Mouse (Mus musculus) lung, embryonic 14.5 days (tissue): ENCODE results near the gene Gm19684. TPM values are rescaled to one million over a fixed set of nuclear protein-coding genes. Genes with fewer than 3 reads are reported as not detected.
"Not testable (repeated sequence)": the region's sequence is repeated elsewhere in the genome, so short reads cannot be mapped to it uniquely, and the experiment has no call there.

Experiments
- ATAC-seq: fragments of 200-750 bp; cut with Nextera tagmentation; 2 replicates; pipeline ENCODE4 v1.8.0; 2017; ENCODE audit warnings: mild to moderate bottlenecking, moderate TSS enrichment, moderate library complexity; ENCODE audit not compliant: insufficient read depth
- DNase-seq: peaks from one replicate; pipeline ENCODE4 v3.0.0-alpha.2; 2015
- H3K27ac ChIP-seq: fragments of 300-500 bp; sonication (generic); 2 replicates; pipeline ENCODE4 v1.5.1; 2014; ENCODE audit warnings: low read depth, mild to moderate bottlenecking, moderate library complexity
- H3K27me3 ChIP-seq: fragments of 300-500 bp; sonication (generic); 2 replicates; pipeline ENCODE4 v1.6.1; 2014; ENCODE audit warnings: low read length, control low read depth; ENCODE audit not compliant: insufficient read depth
- H3K36me3 ChIP-seq: fragments of 300-500 bp; sonication (generic); 2 replicates; pipeline ENCODE4 v1.6.1; 2014; ENCODE audit warnings: control low read depth; ENCODE audit not compliant: insufficient read depth
- H3K4me1 ChIP-seq: fragments of 300-500 bp; sonication (generic); 2 replicates; pipeline ENCODE4 v1.6.1; 2014; ENCODE audit warnings: antibody characterized with exemption, control low read depth; ENCODE audit not compliant: insufficient read depth
- H3K4me2 ChIP-seq: fragments of 300-500 bp; sonication (generic); 2 replicates; pipeline ENCODE4 v1.6.1; 2014; ENCODE audit warnings: mild to moderate bottlenecking
- H3K4me3 ChIP-seq: fragments of 300-500 bp; sonication (generic); 2 replicates; pipeline ENCODE4 v1.5.1; 2014; ENCODE audit warnings: low read depth, low read length
- H3K9ac ChIP-seq: fragments of 300-500 bp; sonication (generic); 2 replicates; pipeline ENCODE4 v1.6.1; 2014
- H3K9me3 ChIP-seq: fragments of 300-500 bp; sonication (generic); 2 replicates; pipeline ENCODE4 v1.6.1; 2016; ENCODE audit warnings: low read depth, low read length, control low read depth
- CTCF ChIP-seq: IDR thresholded peaks from 2 replicates; pipeline ENCODE4 v1.5.1; 2016; ENCODE audit warnings: antibody characterized with exemption, low read depth
- WGBS: fragments of 180-500 bp; shearing (Covaris S2); extraction: QIAGEN DNeasy Blood & Tissue Kit; methylation state at CpG from one replicate; pipeline ENCODE4 v1.1.7; 2014; 5-methylcytosine and 5-hydroxymethylcytosine counted together
- polyA plus RNA-seq: library from polyadenylated mRNA; unstranded; fragments of >200 nt; fragmentation: Nextera tagmentation; extraction: Ambion mirVana; gene quantifications from 2 replicates; pipeline ENCODE4 v1.2.1, GENCODE M21; 2014

Gene Gm19684
- polyA plus RNA-seq, 1 experiment from 2014 or later = not detected

- WGBS = 41% methylated on average over 4 of the region's 4 CpGs
- not testable (repeated sequence) for DNase-seq, H3K4me2 ChIP-seq, H3K9me3 ChIP-seq, H3K4me1 ChIP-seq, H3K9ac ChIP-seq, ATAC-seq, H3K36me3 ChIP-seq, H3K27ac ChIP-seq, H3K4me3 ChIP-seq
- H3K27me3 ChIP-seq = peaks cover 12% of the 10 kb centered on the region; the same call in 1 of the 2 replicates
These were observed 29.7 kb downstream of the Gm19684 start for GRCm38 (mm10) chr17:36151200-36151599.

- Histone ChIP-seq H3K36me3 (no peaks in the 10 kb centered on the region), H3K27me3 (peaks cover 18% of the 10 kb centered on the region), H3K27ac (peak overlapping the region; percentile 82), H3K9ac (peak overlapping the region; percentile 42; the same call in 1 of the 2 replicates), H3K4me3 (peak overlapping the region; percentile 37), H3K4me1 (no peaks in the 10 kb centered on the region), H3K9me3 (no peaks in the 10 kb centered on the region), H3K4me2 (peak overlapping the region; percentile 60)
- DNase-seq = peak; percentile 48
- 12% methylated on average over 3 of the region's 3 CpGs for WGBS
- no peak for TF ChIP-seq CTCF
- ATAC-seq = peak; percentile 86
These were observed 33.0 kb downstream of the Gm19684 start for GRCm38 (mm10) chr17:36154271-36155149.

GRCm38 (mm10) chr17:36157782-36158181 is 36.3 kb downstream of the Gm19684 start:
- peaks cover 40% of the 10 kb centered on the region for H3K27me3 ChIP-seq
- peak overlapping the region; percentile 69 for H3K27ac ChIP-seq
- peak overlapping the region; percentile 40 for H3K4me3 ChIP-seq
- not testable (repeated sequence) for H3K9me3 ChIP-seq, ATAC-seq, H3K4me1 ChIP-seq, H3K36me3 ChIP-seq
- WGBS = under 1% methylated on average over 36 of the region's 36 CpGs
- H3K9ac ChIP-seq = peak overlapping the region; percentile 55
- peak overlapping the region; percentile 57 for H3K4me2 ChIP-seq
- DNase-seq = peak; percentile 55

GRCm38 (mm10) chr17:36158264-36158663 is 36.8 kb downstream of the Gm19684 start:
- H3K36me3 ChIP-seq, DNase-seq, H3K4me1 ChIP-seq, ATAC-seq, H3K9me3 ChIP-seq: not testable (repeated sequence)
- H3K27me3 ChIP-seq = peaks cover 40% of the 10 kb centered on the region
- peak overlapping the region; percentile 40 for H3K4me3 ChIP-seq
- peak overlapping the region; percentile 57 for H3K4me2 ChIP-seq
- peak overlapping the region; percentile 69; the same call in 1 of the 2 replicates for H3K27ac ChIP-seq
- WGBS = 13% methylated on average over 11 of the region's 11 CpGs
- peak overlapping the region; percentile 55 for H3K9ac ChIP-seq

- DNase-seq (peak; percentile 30), ATAC-seq (peak; percentile 55)
- Histone ChIP-seq H3K27me3 (peaks cover 40% of the 10 kb centered on the region), H3K4me2 (peak overlapping the region; percentile 60), H3K9ac (peak overlapping the region; percentile 47), H3K36me3 (no peaks in the 10 kb centered on the region), H3K27ac (peak overlapping the region; percentile 76), H3K4me3 (peak overlapping the region; percentile 32), H3K9me3 (no peaks in the 10 kb centered on the region), H3K4me1 (no peaks in the 10 kb centered on the region)
- TF ChIP-seq CTCF = no peak
- WGBS = 3% methylated on average over 55 of the region's 56 CpGs
These were observed 39.9 kb downstream of the Gm19684 start for GRCm38 (mm10) chr17:36161129-36162051.

- 16% methylated on average over 2 of the region's 2 CpGs for WGBS
- DNase-seq, H3K36me3 ChIP-seq, H3K4me1 ChIP-seq, H3K9me3 ChIP-seq, ATAC-seq, H3K27ac ChIP-seq: not testable (repeated sequence)
- Histone ChIP-seq H3K4me3 (peak overlapping the region; percentile 44), H3K27me3 (peaks cover 38% of the 10 kb centered on the region), H3K4me2 (peak overlapping the region; percentile 55), H3K9ac (0 out of 2 replicates have a peak overlapping the region, but pooled peaks have one; percentile 65)
These were observed 45.4 kb downstream of the Gm19684 start for GRCm38 (mm10) chr17:36166901-36167300.
